21 mouse cellular contexts compared by ENCODE assay signal in genomic region chr17:90382496-90383443, GRCm38 (mm10).
DNase-seq lines count a peak whose midpoint lies in the region; ATAC-seq and TF ChIP-seq lines count a peak whose summit lies in the region.
"Had no signal": no experiment of that assay in that cellular context is flagged by ENCODE, and none has a peak within 500 bp of the region (broad histone marks: within the 10 kb centered on the region; RNA-seq: fewer than 3 reads in every experiment).

No protein-coding gene starts in this region.

- no peak overlapping the region for H3K9ac ChIP-seq in intestine, embryonic 14.5 days (ENCODE audit: low read length)
- H3K9ac ChIP-seq in intestine, postnatal 0 days (ENCODE audit: low read depth, low read length), result no peak overlapping the region
- H3K9ac ChIP-seq in lung, embryonic 14.5 days, result no peak overlapping the region
- H3K9ac ChIP-seq in intestine, embryonic 16.5 days (ENCODE audit: low read depth, low read length), result no peak overlapping the region
- H3K9ac ChIP-seq in stomach, embryonic 16.5 days (ENCODE audit: low read length), result no peak overlapping the region
- H3K9ac ChIP-seq: forebrain, embryonic 15.5 days; hindbrain, embryonic 13.5 days; midbrain, embryonic 15.5 days had no signal

- ATAC-seq in intestine, embryonic 14.5 days (replicated peaks; ENCODE audit: low FRiP score, low TSS enrichment, low read depth), result peak; percentile 47; the same call in 1 of the 2 replicates
- ATAC-seq in intestine, postnatal 0 days, result no peak
- ATAC-seq in lung, embryonic 14.5 days (ENCODE audit: insufficient read depth), result peak; percentile 75
- peak; percentile 56 for ATAC-seq in intestine, embryonic 16.5 days
- peak; percentile 21; the same call in 1 of the 2 replicates for ATAC-seq in stomach, embryonic 16.5 days (ENCODE audit: insufficient read depth, low FRiP score)
- ATAC-seq: forebrain, embryonic 15.5 days; midbrain, embryonic 15.5 days had no signal

- H3K4me2 ChIP-seq in intestine, embryonic 14.5 days (ENCODE audit: low read length), result no peak overlapping the region
- no peak overlapping the region for H3K4me2 ChIP-seq in intestine, postnatal 0 days (replicated peaks; ENCODE audit: low read depth)
- no peak overlapping the region for H3K4me2 ChIP-seq in lung, embryonic 14.5 days
- H3K4me2 ChIP-seq in intestine, embryonic 16.5 days (ENCODE audit: low read depth, low read length), result no peak overlapping the region
- H3K4me2 ChIP-seq in stomach, embryonic 16.5 days (ENCODE audit: low read depth, low read length), result no peak overlapping the region
- H3K4me2 ChIP-seq: forebrain, embryonic 15.5 days; hindbrain, embryonic 13.5 days; midbrain, embryonic 15.5 days had no signal

- DNase-seq in intestine, embryonic 14.5 days (ENCODE audit: low spot score), result no peak
- DNase-seq in lung, embryonic 14.5 days, result peak; percentile 12
- no peak for DNase-seq in lung, postnatal 4 days
- no peak for DNase-seq in adrenal gland, postnatal 4 days (ENCODE audit: low spot score in 2 of 2)
- DNase-seq: adrenal gland, adult 2 months; cerebellum, adult 11 months; gastrocnemius, postnatal 25 days; layer of hippocampus, adult 9-11 months; left cerebral cortex, postnatal 4 days; liver; lung, postnatal 10 days; thymus, postnatal 14 days had no signal

- no peaks in the 10 kb centered on the region for H3K9me3 ChIP-seq in intestine, embryonic 14.5 days (ENCODE audit: control insufficient read depth, low read length)
- H3K9me3 ChIP-seq in intestine, postnatal 0 days (ENCODE audit: control insufficient read depth), result no peaks in the 10 kb centered on the region
- H3K9me3 ChIP-seq in lung, embryonic 14.5 days (ENCODE audit: low read depth, low read length), result no peaks in the 10 kb centered on the region
- no peaks in the 10 kb centered on the region for H3K9me3 ChIP-seq in intestine, embryonic 16.5 days (ENCODE audit: control insufficient read depth, low read length)
- H3K9me3 ChIP-seq in stomach, embryonic 16.5 days (replicated peaks; ENCODE audit: control insufficient read depth, low read length), result no peaks in the 10 kb centered on the region
- H3K9me3 ChIP-seq: forebrain, embryonic 15.5 days; hindbrain, embryonic 13.5 days; megakaryocyte, embryonic 14.5 days; midbrain, embryonic 15.5 days had no signal

- TF ChIP-seq CTCF in intestine, postnatal 0 days (IDR thresholded peaks at IDR 0.05; ENCODE audit: low read depth), result no peak
- no peak for TF ChIP-seq CTCF in lung, embryonic 14.5 days (IDR thresholded peaks at IDR 0.05; ENCODE audit: low read depth)

- 18% methylated on average over 5 of the region's 5 CpGs for WGBS in intestine, embryonic 14.5 days
- WGBS in intestine, postnatal 0 days, result 33% methylated on average over 5 of the region's 5 CpGs
- WGBS in lung, embryonic 14.5 days, result 15% methylated on average over 5 of the region's 5 CpGs
- 27% methylated on average over 5 of the region's 5 CpGs for WGBS in intestine, embryonic 16.5 days
- WGBS in stomach, embryonic 16.5 days, result 18% methylated on average over 5 of the region's 5 CpGs

- no peak overlapping the region for H3K4me3 ChIP-seq in intestine, embryonic 14.5 days (ENCODE audit: low read depth, low read length)
- no peak overlapping the region for H3K4me3 ChIP-seq in intestine, postnatal 0 days (ENCODE audit: low read depth, low read length)
- no peak overlapping the region for H3K4me3 ChIP-seq in lung, embryonic 14.5 days (ENCODE audit: low read depth, low read length)
- H3K4me3 ChIP-seq in intestine, embryonic 16.5 days (ENCODE audit: low read length), result no peak overlapping the region
- H3K4me3 ChIP-seq in stomach, embryonic 16.5 days (replicated peaks; ENCODE audit: low read length), result no peak overlapping the region
- H3K4me3 ChIP-seq: forebrain, embryonic 15.5 days; hindbrain, embryonic 13.5 days; left cerebral cortex, adult 2 months; megakaryocyte, embryonic 14.5 days; midbrain, embryonic 15.5 days; myocyte had no signal

- no peaks in the 10 kb centered on the region for H3K27me3 ChIP-seq in intestine, embryonic 14.5 days (replicated peaks; ENCODE audit: control insufficient read depth, insufficient read depth, low read length)
- no peaks in the 10 kb centered on the region for H3K27me3 ChIP-seq in intestine, postnatal 0 days (replicated peaks; ENCODE audit: control insufficient read depth, insufficient read depth, low read length)
- H3K27me3 ChIP-seq in lung, embryonic 14.5 days (ENCODE audit: insufficient read depth, low read length), result no peaks in the 10 kb centered on the region
- no peaks in the 10 kb centered on the region for H3K27me3 ChIP-seq in intestine, embryonic 16.5 days (replicated peaks; ENCODE audit: control insufficient read depth, insufficient read depth, low read length)
- H3K27me3 ChIP-seq in stomach, embryonic 16.5 days (ENCODE audit: control insufficient read depth, insufficient read depth, low read length), result no peaks in the 10 kb centered on the region
- H3K27me3 ChIP-seq: forebrain, embryonic 15.5 days; hindbrain, embryonic 13.5 days; megakaryocyte, embryonic 14.5 days; midbrain, embryonic 15.5 days had no signal

- H3K36me3 ChIP-seq in intestine, embryonic 14.5 days (ENCODE audit: control insufficient read depth, insufficient read depth, low read length), result no peaks in the 10 kb centered on the region
- no peaks in the 10 kb centered on the region for H3K36me3 ChIP-seq in intestine, postnatal 0 days (ENCODE audit: control insufficient read depth, insufficient read depth)
- H3K36me3 ChIP-seq in lung, embryonic 14.5 days (ENCODE audit: insufficient read depth), result no peaks in the 10 kb centered on the region
- H3K36me3 ChIP-seq in intestine, embryonic 16.5 days (ENCODE audit: control insufficient read depth, insufficient read depth, low read length), result no peaks in the 10 kb centered on the region
- H3K36me3 ChIP-seq in stomach, embryonic 16.5 days (ENCODE audit: control insufficient read depth, insufficient read depth, low read length), result no peaks in the 10 kb centered on the region
- H3K36me3 ChIP-seq: forebrain, embryonic 15.5 days; hindbrain, embryonic 13.5 days; midbrain, embryonic 15.5 days had no signal

- H3K27ac ChIP-seq in intestine, embryonic 14.5 days (ENCODE audit: low read depth), result no peak overlapping the region
- H3K27ac ChIP-seq in intestine, postnatal 0 days (ENCODE audit: low read depth, low read length), result no peak overlapping the region
- no peak overlapping the region for H3K27ac ChIP-seq in lung, embryonic 14.5 days (ENCODE audit: low read depth)
- H3K27ac ChIP-seq in intestine, embryonic 16.5 days (ENCODE audit: low read length), result no peak overlapping the region
- H3K27ac ChIP-seq in stomach, embryonic 16.5 days (ENCODE audit: low read length), result no peak overlapping the region
- H3K27ac ChIP-seq: forebrain, embryonic 15.5 days; hindbrain, embryonic 13.5 days; left cerebral cortex, adult 2 months; midbrain, embryonic 15.5 days had no signal

- H3K4me1 ChIP-seq in intestine, embryonic 14.5 days (replicated peaks; ENCODE audit: control insufficient read depth, insufficient read depth, low read length), result no peaks in the 10 kb centered on the region; the same call in 1 of the 2 replicates
- H3K4me1 ChIP-seq in intestine, postnatal 0 days (replicated peaks; ENCODE audit: control insufficient read depth, insufficient read depth, low read length), result no peaks in the 10 kb centered on the region
- H3K4me1 ChIP-seq in lung, embryonic 14.5 days (ENCODE audit: insufficient read depth), result no peaks in the 10 kb centered on the region
- H3K4me1 ChIP-seq in intestine, embryonic 16.5 days (ENCODE audit: control insufficient read depth, insufficient read depth, low read length), result no peaks in the 10 kb centered on the region
- H3K4me1 ChIP-seq in stomach, embryonic 16.5 days (ENCODE audit: control insufficient read depth, insufficient read depth, low read length), result no peaks in the 10 kb centered on the region
- H3K4me1 ChIP-seq: hindbrain, embryonic 13.5 days; megakaryocyte, embryonic 14.5 days; midbrain, embryonic 15.5 days had no signal
